Mouse (Mus musculus): ENCODE measurements around the gene Gm45233.
A peak's percentile ranks its signal among the peaks of the same experiment; 100 is the strongest.

The Gm45233 gene

GRCm38 (mm10) chr7:43451726-43452125, 7.8 kb downstream of the Gm45233 start:
- DNase-seq = no peak

GRCm38 (mm10) chr7:43452609-43453008, 8.7 kb downstream of the Gm45233 start:
- peak; percentile 28 for DNase-seq

GRCm38 (mm10) chr7:43453599-43454355, 9.8 kb downstream of the Gm45233 start:
- DNase-seq = no peak

- no peak for DNase-seq
Observed at GRCm38 (mm10) chr7:43454371-43454770, 10.4 kb downstream of the Gm45233 start.

GRCm38 (mm10) chr7:43462851-43463250, 18.9 kb downstream of the Gm45233 start, which contains the start of gene Vsig10l:
Gene Vsig10l (plus strand): TSS chr7:43463151.
- DNase-seq = no peak

GRCm38 (mm10) chr7:43463976-43464375, 20.0 kb downstream of the Gm45233 start:
- DNase-seq = no peak

- DNase-seq = no peak
Observed at GRCm38 (mm10) chr7:43464864-43465343, 21.0 kb downstream of the Gm45233 start.

- DNase-seq = peak; percentile 91
Observed at GRCm38 (mm10) chr7:43465344-43466098, 21.6 kb downstream of the Gm45233 start.

- peak; percentile 86 for DNase-seq
Observed at GRCm38 (mm10) chr7:43466099-43466694, 22.3 kb downstream of the Gm45233 start.

- peak; percentile 43 for DNase-seq
Observed at GRCm38 (mm10) chr7:43470373-43470772, 26.4 kb downstream of the Gm45233 start.

- no peak for DNase-seq
Observed at GRCm38 (mm10) chr7:43475706-43476105, 31.8 kb downstream of the Gm45233 start.

GRCm38 (mm10) chr7:43476376-43476775, 32.4 kb downstream of the Gm45233 start:
- no peak for DNase-seq

- DNase-seq = no peak
Observed at GRCm38 (mm10) chr7:43481191-43481590, 37.3 kb downstream of the Gm45233 start.

- DNase-seq = no peak
Observed at GRCm38 (mm10) chr7:43482090-43482716, 38.3 kb downstream of the Gm45233 start.

- no peak for DNase-seq
Observed at GRCm38 (mm10) chr7:43483236-43483635, 39.3 kb downstream of the Gm45233 start.

- DNase-seq = no peak
Observed at GRCm38 (mm10) chr7:43488646-43489045, 44.7 kb downstream of the Gm45233 start.

- no peak for DNase-seq
Observed at GRCm38 (mm10) chr7:43489631-43490125, 45.8 kb downstream of the Gm45233 start, which contains the start of gene Iglon5. Gene Iglon5 (minus strand): TSS chr7:43490075.

- DNase-seq = no peak
Observed at GRCm38 (mm10) chr7:43490182-43490584, 46.3 kb downstream of the Gm45233 start.

- no peak for DNase-seq
Observed at GRCm38 (mm10) chr7:43490861-43491260, 46.9 kb downstream of the Gm45233 start.

- DNase-seq = peak; percentile 32
Observed at GRCm38 (mm10) chr7:43495343-43496021, 51.6 kb downstream of the Gm45233 start.

GRCm38 (mm10) chr7:43511707-43512478, 68.0 kb downstream of the Gm45233 start:
- DNase-seq = no peak
